Mouse (Mus musculus) G1E (cell line): ENCODE results near the gene 1700020D05Rik.

Experiments used
- CTCF ChIP-seq: IDR thresholded peaks from 2 replicates; pipeline ENCODE4 v1.5.1; 2012; ENCODE audit warnings: low read depth, low read length, inconsistent platforms, mixed read lengths
- GATA1 ChIP-seq: IDR thresholded peaks from 2 replicates; pipeline ENCODE4 v1.6.1; 2012; ENCODE audit warnings: borderline replicate concordance, low read length, inconsistent platforms, mixed read lengths
- POLR2AphosphoS5 ChIP-seq: IDR thresholded peaks from 2 replicates; pipeline ENCODE4 v1.6.1; 2012; ENCODE audit warnings: low read depth, low read length, inconsistent platforms; ENCODE audit not compliant: insufficient replicate concordance
- TAL1 ChIP-seq: conservative IDR thresholded peaks from 2 replicates; pipeline ENCODE4 v1.6.1; 2012; ENCODE audit warnings: low read depth, low read length, inconsistent platforms, mixed read lengths

GRCm38 (mm10) chr19:5488878-5489571 is 14.6 kb downstream of the 1700020D05Rik start:
- no peak for TF ChIP-seq CTCF
- no peak for TF ChIP-seq POLR2AphosphoS5
- TF ChIP-seq TAL1 = no peak
- no peak for TF ChIP-seq GATA1
